Mouse (Mus musculus) embryonic fibroblast, embryonic 13.5 days (primary cell): ENCODE measurements at regions not wholly inside any gene's neighbourhood (a gene's known extent, or its start where the extent isn't known, plus 50 kb on each side); places are given as distances from the start of the nearest gene placed in this dataset.

Experiments
- CTCF ChIP-seq: IDR thresholded peaks from 2 replicates; pipeline ENCODE4 v1.5.1; 2011; ENCODE audit warnings: mild to moderate bottlenecking, control low read depth, low read length, moderate library complexity, borderline replicate concordance; ENCODE audit not compliant: insufficient read depth
- POLR2A ChIP-seq: IDR thresholded peaks from 2 replicates; pipeline ENCODE4 v1.6.1; 2011; ENCODE audit warnings: low read depth, mild to moderate bottlenecking, control low read depth, low read length, moderate library complexity

- TF ChIP-seq CTCF (no peak), POLR2A (no peak)
Measured at GRCm38 (mm10) chr13:44030590-44030989, 246.0 kb downstream of the Cd83 start.
